Mouse (Mus musculus): ENCODE measurements at regions not wholly inside any gene's neighbourhood (a gene's known extent, or its start where the extent isn't known, plus 50 kb on each side); places are given as distances from the start of the nearest gene placed in this dataset.

- Histone ChIP-seq H3K27me3 (no peaks in the 10 kb centered on the region), H3K9me3 (no peaks in the 10 kb centered on the region), H3K27ac (no peak overlapping the region), H3K4me2 (replicated peaks) (no peak overlapping the region), H3K4me3 (no peak overlapping the region), H3K4me1 (no peaks in the 10 kb centered on the region), H3K36me3 (no peaks in the 10 kb centered on the region), H3K9ac (no peak overlapping the region)
- no peak for ATAC-seq (ENCODE audit: insufficient number of reproducible peaks, insufficient read depth, low FRiP score, low TSS enrichment)
- WGBS: 87% methylated on average over 7 of the region's 7 CpGs
These were observed 246.3 kb upstream of the Maf start for GRCm38 (mm10) chr8:115953783-115954470.

GRCm38 (mm10) chr8:115952496-115952895 is 244.9 kb upstream of the Maf start:
- H3K4me3 ChIP-seq: no peak overlapping the region
- no peak for ATAC-seq (ENCODE audit: insufficient number of reproducible peaks, insufficient read depth, low FRiP score, low TSS enrichment)
- no peak overlapping the region for H3K27ac ChIP-seq
- H3K4me1 ChIP-seq: no peaks in the 10 kb centered on the region
- no peak overlapping the region for H3K4me2 ChIP-seq (replicated peaks)
- H3K36me3 ChIP-seq: no peaks in the 10 kb centered on the region
- no peaks in the 10 kb centered on the region for H3K27me3 ChIP-seq
- WGBS: 85% methylated on average over 1 of the region's 1 CpGs
- no peak overlapping the region for H3K9ac ChIP-seq
- H3K9me3 ChIP-seq: no peaks in the 10 kb centered on the region

GRCm38 (mm10) chr8:115948916-115949315 is 241.3 kb upstream of the Maf start:
- Histone ChIP-seq H3K9me3 (no peaks in the 10 kb centered on the region), H3K27ac (no peak overlapping the region), H3K36me3 (no peaks in the 10 kb centered on the region), H3K27me3 (no peaks in the 10 kb centered on the region), H3K4me3 (no peak overlapping the region), H3K9ac (no peak overlapping the region), H3K4me2 (replicated peaks) (no peak overlapping the region), H3K4me1 (peaks cover 8% of the 10 kb centered on the region)
- no peak for ATAC-seq (ENCODE audit: insufficient number of reproducible peaks, insufficient read depth, low FRiP score, low TSS enrichment)
- WGBS: 83% methylated on average over 2 of the region's 2 CpGs

- H3K27ac ChIP-seq: no peak overlapping the region
- no peak for ATAC-seq (ENCODE audit: insufficient number of reproducible peaks, insufficient read depth, low FRiP score, low TSS enrichment)
- no peaks in the 10 kb centered on the region for H3K27me3 ChIP-seq
- WGBS: 85% methylated on average over 2 of the region's 2 CpGs
- H3K9ac ChIP-seq: no peak overlapping the region
- no peaks in the 10 kb centered on the region for H3K9me3 ChIP-seq
- no peaks in the 10 kb centered on the region for H3K36me3 ChIP-seq
- no peak overlapping the region for H3K4me3 ChIP-seq
- peaks cover 15% of the 10 kb centered on the region for H3K4me1 ChIP-seq
- H3K4me2 ChIP-seq (replicated peaks): no peak overlapping the region
These were observed 240.4 kb upstream of the Maf start for GRCm38 (mm10) chr8:115948036-115948435.

GRCm38 (mm10) chr8:115942731-115943509 is 235.3 kb upstream of the Maf start:
- Histone ChIP-seq H3K27ac (peak overlapping the region; percentile 73), H3K4me2 (replicated peaks) (peak overlapping the region; percentile 40)

GRCm38 (mm10) chr8:115929472-115930210 is 222.0 kb upstream of the Maf start:
- 0 out of 2 replicates have a peak, but pooled peaks cover 5% of the 10 kb centered on the region for H3K27me3 ChIP-seq
- no peak overlapping the region for H3K9ac ChIP-seq
- H3K27ac ChIP-seq: no peak overlapping the region
- ATAC-seq (ENCODE audit: insufficient number of reproducible peaks, insufficient read depth, low FRiP score, low TSS enrichment): no peak
- no peak overlapping the region for H3K4me2 ChIP-seq (replicated peaks)
- no peak overlapping the region for H3K4me3 ChIP-seq
- H3K4me1 ChIP-seq: no peaks in the 10 kb centered on the region; the same call in 1 of the 2 replicates
- WGBS: 52% methylated on average over 8 of the region's 8 CpGs
- H3K36me3 ChIP-seq: no peaks in the 10 kb centered on the region
- H3K9me3 ChIP-seq: no peaks in the 10 kb centered on the region

More at GRCm38 (mm10) chr8:115942731-115943509, 235.3 kb upstream of the Maf start:
- 0 out of 2 replicates have a peak, but pooled peaks have one; percentile 66 for ATAC-seq (ENCODE audit: insufficient number of reproducible peaks, insufficient read depth, low FRiP score, low TSS enrichment)
- Histone ChIP-seq H3K4me3 (no peak overlapping the region), H3K9ac (no peak overlapping the region), H3K9me3 (no peaks in the 10 kb centered on the region), H3K36me3 (no peaks in the 10 kb centered on the region), H3K4me1 (peaks cover 19% of the 10 kb centered on the region), H3K27me3 (no peaks in the 10 kb centered on the region)
- WGBS: 21% methylated on average over 16 of the region's 16 CpGs

GRCm38 (mm10) chr8:115921889-115922288 is 214.3 kb upstream of the Maf start:
- H3K36me3 ChIP-seq: no peaks in the 10 kb centered on the region
- no peak for ATAC-seq (ENCODE audit: insufficient number of reproducible peaks, insufficient read depth, low FRiP score, low TSS enrichment)
- H3K9ac ChIP-seq: no peak overlapping the region
- no peaks in the 10 kb centered on the region for H3K9me3 ChIP-seq
- H3K4me2 ChIP-seq (replicated peaks): no peak overlapping the region
- no peaks in the 10 kb centered on the region for H3K4me1 ChIP-seq
- no peak overlapping the region for H3K4me3 ChIP-seq
- H3K27me3 ChIP-seq: no peaks in the 10 kb centered on the region
- H3K27ac ChIP-seq: no peak overlapping the region
- WGBS: 77% methylated on average over 6 of the region's 6 CpGs

GRCm38 (mm10) chr8:115906650-115907049 is 199.1 kb upstream of the Maf start:
- H3K4me2 ChIP-seq (replicated peaks): no peak overlapping the region
- H3K9ac ChIP-seq: no peak overlapping the region
- H3K4me1 ChIP-seq: no peaks in the 10 kb centered on the region
- WGBS: 90% methylated on average over 5 of the region's 5 CpGs
- H3K9me3 ChIP-seq: no peaks in the 10 kb centered on the region
- H3K27me3 ChIP-seq: no peaks in the 10 kb centered on the region
- no peak for ATAC-seq (ENCODE audit: insufficient number of reproducible peaks, insufficient read depth, low FRiP score, low TSS enrichment)
- no peak overlapping the region for H3K4me3 ChIP-seq
- H3K27ac ChIP-seq: no peak overlapping the region
- H3K36me3 ChIP-seq: no peaks in the 10 kb centered on the region

- Histone ChIP-seq H3K27ac (no peak overlapping the region), H3K27me3 (no peaks in the 10 kb centered on the region), H3K4me3 (no peak overlapping the region), H3K9ac (no peak overlapping the region), H3K36me3 (no peaks in the 10 kb centered on the region), H3K9me3 (no peaks in the 10 kb centered on the region), H3K4me2 (replicated peaks) (no peak overlapping the region), H3K4me1 (no peaks in the 10 kb centered on the region)
- ATAC-seq (ENCODE audit: insufficient number of reproducible peaks, insufficient read depth, low FRiP score, low TSS enrichment): no peak
- 76% methylated on average over 6 of the region's 6 CpGs for WGBS
These were observed 196.3 kb upstream of the Maf start for GRCm38 (mm10) chr8:115903853-115904420.

- Histone ChIP-seq H3K27ac (no peak overlapping the region), H3K36me3 (no peaks in the 10 kb centered on the region), H3K4me1 (no peaks in the 10 kb centered on the region), H3K4me2 (replicated peaks) (no peak overlapping the region), H3K4me3 (no peak overlapping the region), H3K27me3 (no peaks in the 10 kb centered on the region), H3K9ac (no peak overlapping the region), H3K9me3 (no peaks in the 10 kb centered on the region)
- WGBS: 63% methylated on average over 6 of the region's 6 CpGs
- ATAC-seq (ENCODE audit: insufficient number of reproducible peaks, insufficient read depth, low FRiP score, low TSS enrichment): no peak
These were observed 190.1 kb upstream of the Maf start for GRCm38 (mm10) chr8:115897521-115898178.

GRCm38 (mm10) chr8:115897086-115897485 is 189.5 kb upstream of the Maf start:
- ATAC-seq (ENCODE audit: insufficient number of reproducible peaks, insufficient read depth, low FRiP score, low TSS enrichment): no peak
- no peaks in the 10 kb centered on the region for H3K4me1 ChIP-seq
- 77% methylated on average over 4 of the region's 4 CpGs for WGBS
- no peaks in the 10 kb centered on the region for H3K36me3 ChIP-seq
- H3K4me2 ChIP-seq (replicated peaks): no peak overlapping the region
- no peak overlapping the region for H3K27ac ChIP-seq
- H3K27me3 ChIP-seq: no peaks in the 10 kb centered on the region
- no peaks in the 10 kb centered on the region for H3K9me3 ChIP-seq
- H3K4me3 ChIP-seq: no peak overlapping the region
- no peak overlapping the region for H3K9ac ChIP-seq
